Mouse (Mus musculus): ENCODE measurements around the gene Gas8.
"Not testable (repeated sequence)": the region's sequence is repeated elsewhere in the genome, so short reads cannot be mapped to it uniquely, and the experiment has no call there.

Gas8 gene

GRCm38 (mm10) chr8:123518667-123519066 lies at the start of gene Gas8:
Gene Gas8, plus strand, starts transcription at chr8:123518834.
- peak; percentile 81 for DNase-seq (ENCODE audit: low spot score)

- DNase-seq (ENCODE audit: low spot score): not testable (repeated sequence)
Observed at GRCm38 (mm10) chr8:123472991-123473390, 45.6 kb upstream of the Gas8 start.

- not testable (repeated sequence) for DNase-seq (ENCODE audit: low spot score)
Observed at GRCm38 (mm10) chr8:123474549-123474948, 44.1 kb upstream of the Gas8 start.

- DNase-seq (ENCODE audit: low spot score): peak; percentile 34
Observed at GRCm38 (mm10) chr8:123476911-123477736, 41.5 kb upstream of the Gas8 start.

GRCm38 (mm10) chr8:123477737-123478258 lies 40.8 kb upstream of the Gas8 start, which contains the start of gene Afg3l1:
Gene Afg3l1, plus strand, starts transcription at chr8:123477903.
- DNase-seq (ENCODE audit: low spot score): peak; percentile 85

GRCm38 (mm10) chr8:123478456-123479218 lies 40.0 kb upstream of the Gas8 start:
- DNase-seq (ENCODE audit: low spot score): peak; percentile 55

DNA sequence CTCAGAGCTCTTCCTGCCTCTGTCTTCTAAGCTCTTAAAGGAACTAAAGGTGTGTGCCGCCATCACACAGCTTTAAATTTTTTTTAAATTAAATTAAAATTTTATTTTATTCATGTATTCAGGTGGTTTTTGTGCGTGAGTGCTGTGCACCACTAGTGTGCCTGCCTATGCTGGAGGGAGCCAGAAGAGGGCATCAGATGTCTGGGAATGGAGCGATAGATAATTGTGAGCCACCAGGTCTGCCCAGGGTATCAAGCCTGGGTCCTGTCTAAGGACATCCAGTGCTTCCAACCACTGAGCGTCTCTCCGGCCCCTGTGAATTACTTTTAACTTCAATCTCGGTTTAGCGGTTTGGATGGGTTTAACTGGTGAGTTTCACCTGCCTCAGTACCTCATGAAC lies 36.0 kb upstream of the Gas8 start:
- no peak for DNase-seq (ENCODE audit: low spot score)

GRCm38 (mm10) chr8:123491280-123492075 lies 27.2 kb upstream of the Gas8 start:
- DNase-seq (ENCODE audit: low spot score): no peak

GRCm38 (mm10) chr8:123492898-123493297 lies 25.7 kb upstream of the Gas8 start:
- DNase-seq (ENCODE audit: low spot score): no peak

GRCm38 (mm10) chr8:123497699-123498098 lies 20.9 kb upstream of the Gas8 start:
- no peak for DNase-seq (ENCODE audit: low spot score)

DNA sequence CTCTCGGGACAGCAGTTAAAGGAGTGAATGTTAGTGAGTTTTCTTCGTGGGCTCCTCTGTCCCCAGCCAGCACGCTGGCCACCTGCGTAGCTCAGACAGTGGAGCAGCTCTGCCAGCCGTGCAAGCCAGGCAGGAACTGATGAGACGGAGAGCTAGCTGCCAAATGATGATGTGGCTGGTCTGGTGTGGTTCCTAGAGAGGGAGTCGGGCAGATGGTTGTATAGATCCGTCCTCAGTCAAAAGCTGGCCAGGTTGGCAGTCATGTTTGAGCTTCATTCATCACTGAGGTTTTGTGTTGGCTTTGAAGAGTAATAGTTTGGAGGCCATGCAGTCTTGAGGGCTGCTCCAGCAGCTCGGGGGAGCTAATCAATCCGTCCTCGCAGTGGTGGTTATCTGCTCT lies 19.7 kb upstream of the Gas8 start:
- DNase-seq (ENCODE audit: low spot score): no peak

GRCm38 (mm10) chr8:123499556-123499955 lies 19.1 kb upstream of the Gas8 start:
- DNase-seq (ENCODE audit: low spot score): no peak

GRCm38 (mm10) chr8:123502192-123502591 lies 16.4 kb upstream of the Gas8 start:
- DNase-seq (ENCODE audit: low spot score): no peak

GRCm38 (mm10) chr8:123503801-123504467 lies 14.7 kb upstream of the Gas8 start:
- DNase-seq (ENCODE audit: low spot score): no peak

GRCm38 (mm10) chr8:123504591-123505195 lies 13.9 kb upstream of the Gas8 start:
- no peak for DNase-seq (ENCODE audit: low spot score)

- DNase-seq (ENCODE audit: low spot score): no peak
Observed at GRCm38 (mm10) chr8:123505267-123505666, 13.4 kb upstream of the Gas8 start.

DNA sequence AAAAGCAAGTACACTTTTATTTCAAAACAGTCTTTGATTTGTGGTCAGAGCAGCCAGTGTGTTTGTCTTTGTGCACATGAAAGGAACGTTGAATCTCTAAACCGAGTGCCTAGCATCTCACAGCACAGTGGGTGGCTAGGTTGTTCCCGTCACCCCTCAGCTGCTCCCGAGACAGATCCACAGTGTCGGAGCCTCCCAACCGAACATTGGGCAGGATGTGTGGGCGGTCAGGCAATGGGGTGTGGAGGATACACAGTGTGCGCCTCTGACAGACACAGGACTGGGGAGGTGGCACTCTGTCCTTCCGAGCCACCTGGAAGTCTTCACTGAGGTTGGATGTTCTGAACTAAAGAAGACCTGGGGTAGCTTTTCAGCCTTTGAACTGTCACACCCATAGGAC lies 12.9 kb upstream of the Gas8 start:
- no peak for DNase-seq (ENCODE audit: low spot score)

GRCm38 (mm10) chr8:123507153-123507552 lies 11.5 kb upstream of the Gas8 start:
- no peak for DNase-seq (ENCODE audit: low spot score)

DNA sequence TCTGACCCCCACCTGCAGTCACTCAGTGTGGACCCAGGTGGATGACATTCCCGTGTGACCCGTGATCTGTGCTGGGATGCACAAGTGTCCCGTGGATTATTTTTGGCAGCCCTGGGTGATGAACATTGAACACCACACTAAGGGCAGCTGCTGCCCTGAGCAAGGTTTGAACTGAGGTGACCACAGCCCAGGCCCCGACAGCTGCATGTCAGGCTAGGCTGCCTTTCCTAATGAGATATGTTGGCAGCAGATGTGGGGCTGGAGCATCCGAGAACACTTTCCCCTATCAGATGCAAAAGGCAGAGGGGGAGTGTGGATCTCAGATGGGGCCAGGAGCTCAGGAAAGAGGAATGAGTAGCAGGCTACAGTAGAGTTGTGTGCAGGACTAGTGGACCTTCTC lies 7.8 kb upstream of the Gas8 start:
- DNase-seq (ENCODE audit: low spot score): no peak

DNA sequence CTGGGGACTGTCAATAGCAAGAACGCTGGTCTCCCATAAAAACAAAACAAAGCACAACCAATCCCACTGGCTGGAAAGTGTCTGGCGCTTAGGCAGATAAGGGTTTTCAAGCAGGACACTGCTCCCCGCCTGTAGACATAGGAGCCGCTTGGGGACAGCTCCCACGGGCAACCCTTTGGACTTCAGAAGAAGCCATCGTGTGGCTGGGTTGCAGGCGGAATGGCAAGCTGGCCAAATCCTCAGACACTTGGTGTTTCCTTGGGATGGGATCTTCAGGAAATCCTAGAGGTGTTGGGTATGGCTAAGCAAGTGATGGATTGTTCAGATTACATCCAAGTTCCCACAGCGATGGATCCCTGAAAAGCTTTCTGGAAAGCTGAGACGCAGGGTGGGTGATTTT lies 4.5 kb upstream of the Gas8 start:
- no peak for DNase-seq (ENCODE audit: low spot score)
